Comparison of ENCODE assay signal across 9 mouse cellular contexts in genomic region chr5:101825111-101825911, GRCm38 (mm10).
A peak's percentile ranks its signal among the peaks of the same experiment; 100 is the strongest.
DNase-seq lines count a peak whose midpoint lies in the region; ATAC-seq lines count a peak whose summit lies in the region.
"Had no signal": no experiment of that assay in that cellular context is flagged by ENCODE, and none has a peak within 500 bp of the region (broad histone marks: within the 10 kb centered on the region; RNA-seq: fewer than 3 reads in every experiment).

No protein-coding gene starts in this region.

- ATAC-seq in frontal cortex, adult (ENCODE audit: low TSS enrichment), result peak; percentile 48
- ATAC-seq in midbrain, embryonic 11.5 days (ENCODE audit: low FRiP score), result no peak; the same call in 1 of the 2 replicates
- no peak for ATAC-seq in midbrain, embryonic 15.5 days (replicated peaks)
- no peak for ATAC-seq in hindbrain, embryonic 13.5 days (ENCODE audit: low FRiP score)
- ATAC-seq in granulocyte monocyte progenitor cell, adult 5-6 weeks (replicated peaks; ENCODE audit: poor library complexity, severe bottlenecking), result no peak

- WGBS in midbrain, embryonic 11.5 days, result 16% methylated on average over 13 of the region's 13 CpGs
- 15% methylated on average over 13 of the region's 13 CpGs for WGBS in midbrain, embryonic 15.5 days
- 18% methylated on average over 13 of the region's 13 CpGs for WGBS in hindbrain, embryonic 13.5 days

- peaks cover 10% of the 10 kb centered on the region for H3K4me1 ChIP-seq in midbrain, embryonic 11.5 days (ENCODE audit: control insufficient read depth, insufficient read depth, low read length)
- peaks cover 11% of the 10 kb centered on the region for H3K4me1 ChIP-seq in midbrain, embryonic 15.5 days
- peaks cover 23% of the 10 kb centered on the region for H3K4me1 ChIP-seq in hindbrain, embryonic 13.5 days (replicated peaks)

- H3K4me3 ChIP-seq in midbrain, embryonic 11.5 days (ENCODE audit: low read depth, low read length), result no peak overlapping the region
- no peak overlapping the region for H3K4me3 ChIP-seq in midbrain, embryonic 15.5 days
- no peak overlapping the region for H3K4me3 ChIP-seq in hindbrain, embryonic 13.5 days

- no peaks in the 10 kb centered on the region for H3K9me3 ChIP-seq in midbrain, embryonic 11.5 days (ENCODE audit: control insufficient read depth, low read length)
- H3K9me3 ChIP-seq in midbrain, embryonic 15.5 days, result no peaks in the 10 kb centered on the region
- no peaks in the 10 kb centered on the region for H3K9me3 ChIP-seq in hindbrain, embryonic 13.5 days

- H3K36me3 ChIP-seq in midbrain, embryonic 11.5 days (ENCODE audit: control insufficient read depth, insufficient read depth, low read length), result no peaks in the 10 kb centered on the region
- no peaks in the 10 kb centered on the region for H3K36me3 ChIP-seq in midbrain, embryonic 15.5 days (replicated peaks)
- no peaks in the 10 kb centered on the region for H3K36me3 ChIP-seq in hindbrain, embryonic 13.5 days

- no peak overlapping the region for H3K4me2 ChIP-seq in midbrain, embryonic 11.5 days
- no peak overlapping the region for H3K4me2 ChIP-seq in midbrain, embryonic 15.5 days
- no peak overlapping the region for H3K4me2 ChIP-seq in hindbrain, embryonic 13.5 days

- no peak for DNase-seq in frontal cortex, postnatal 10 days (ENCODE audit: low spot score in 2 of 2)
- peak; percentile 91 for DNase-seq in midbrain, embryonic 11.5 days (ENCODE audit: low spot score, missing footprints)
- peak; percentile 36 for DNase-seq in retina, embryonic 14.5 days (ENCODE audit: low spot score)
- DNase-seq in adrenal gland, adult 8-10 months, result no peak
- DNase-seq: B cell, adult 2 months had no signal

- peaks cover 5% of the 10 kb centered on the region; the same call in 1 of the 2 replicates for H3K27me3 ChIP-seq in midbrain, embryonic 11.5 days (ENCODE audit: control insufficient read depth, insufficient read depth, low read length)
- H3K27me3 ChIP-seq in midbrain, embryonic 15.5 days (replicated peaks), result no peaks in the 10 kb centered on the region; the same call in 1 of the 2 replicates
- peaks cover 14% of the 10 kb centered on the region; the same call in 1 of the 2 replicates for H3K27me3 ChIP-seq in hindbrain, embryonic 13.5 days

- no peak overlapping the region for H3K9ac ChIP-seq in midbrain, embryonic 11.5 days (ENCODE audit: low read length)
- no peak overlapping the region for H3K9ac ChIP-seq in midbrain, embryonic 15.5 days
- H3K9ac ChIP-seq in hindbrain, embryonic 13.5 days, result no peak overlapping the region

- H3K27ac ChIP-seq in midbrain, embryonic 11.5 days (ENCODE audit: low read depth, low read length), result no peak overlapping the region
- no peak overlapping the region for H3K27ac ChIP-seq in midbrain, embryonic 15.5 days
- H3K27ac ChIP-seq in hindbrain, embryonic 13.5 days, result 0 out of 2 replicates have a peak overlapping the region, but pooled peaks have one; percentile 18

Comparison
In these comparisons a context has a peak if more than half of its experiments do, and no peak if none do; other contexts are left out.
1. DNase-seq: peak in midbrain, embryonic 11.5 days (single experiment) and retina, embryonic 14.5 days (single experiment); none in frontal cortex, postnatal 10 days (0 of 2) and adrenal gland, adult 8-10 months (single experiment).